Mouse (Mus musculus) gastrocnemius, postnatal 10 days (tissue): ENCODE measurements around the gene Dnhd1. TPM values are rescaled to one million over a fixed set of nuclear protein-coding genes. Genes with fewer than 3 reads are reported as not detected.

Experiments
- DNase-seq: peaks from one replicate; pipeline ENCODE4 v3.0.0; 2021; ENCODE audit warnings: mixed read lengths
- long read RNA-seq, 2 experiments: library from polyadenylated mRNA; stranded (forward); transcript quantifications; one replicate each; pipeline ENCODE4 v2.0.0; 2021
- total RNA-seq, 2 experiments: library from RNA; stranded (reverse); gene quantifications; 2 replicates each; pipeline ENCODE4 v1.2.3; 2021

The Dnhd1 gene
- total RNA-seq = under 1 TPM; 0.90 to 0.94 TPM
- long read RNA-seq, experiment 1, partial matches to known transcripts = 0 of 1 reads
- long read RNA-seq, experiment 1, other reads (novel, unspliced or antisense) = 1 of 1 reads
- long read RNA-seq, experiment 2 = 0 reads

DNA sequence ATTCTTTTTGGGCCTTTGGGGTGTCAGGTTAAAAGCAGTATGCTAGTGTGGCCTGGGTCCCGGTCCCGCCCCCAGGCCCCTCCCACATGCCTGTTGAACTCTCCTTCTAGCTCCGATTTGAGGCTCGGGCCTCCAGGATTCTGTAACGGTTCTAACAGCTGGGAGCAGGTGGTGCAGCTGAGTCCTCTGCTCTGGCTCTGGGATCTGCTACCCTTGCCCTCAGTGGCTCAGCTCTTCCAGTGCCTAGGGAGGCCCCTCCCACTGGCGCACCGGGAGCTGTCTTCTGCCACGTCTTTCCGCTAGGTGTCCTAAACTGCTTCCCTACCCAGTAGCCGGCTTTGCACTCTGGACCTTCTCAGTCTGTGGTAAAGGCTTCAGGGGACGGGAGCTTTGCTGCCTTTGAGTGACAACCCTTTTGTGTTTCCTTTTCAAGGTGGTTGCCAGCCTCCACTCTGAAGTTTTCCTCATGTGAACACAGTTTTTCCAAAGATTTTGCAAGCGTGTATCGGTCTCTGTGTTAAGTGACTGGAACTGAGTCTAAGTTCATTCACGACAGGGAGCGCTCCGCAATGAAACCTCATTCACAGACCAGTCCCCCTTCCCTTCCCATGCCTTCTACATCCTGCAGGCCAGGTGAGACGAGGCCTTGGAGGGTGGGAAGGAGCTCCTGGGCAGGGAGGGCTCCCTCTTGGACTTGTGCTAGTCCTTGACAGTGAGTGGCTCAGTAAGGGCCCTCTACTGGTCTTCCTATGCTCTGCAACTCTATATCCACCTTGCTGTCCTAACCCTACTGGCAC, at the start of gene Dnhd1:
Gene Dnhd1, plus strand, starts transcription at position 189 of the 797 bp plus-strand sequence.
- peak; percentile 70 for DNase-seq

- DNase-seq = peak; percentile 67
Measured at GRCm38 (mm10) chr7:105602860-105603623, 47.6 kb upstream of the Dnhd1 start.

DNA sequence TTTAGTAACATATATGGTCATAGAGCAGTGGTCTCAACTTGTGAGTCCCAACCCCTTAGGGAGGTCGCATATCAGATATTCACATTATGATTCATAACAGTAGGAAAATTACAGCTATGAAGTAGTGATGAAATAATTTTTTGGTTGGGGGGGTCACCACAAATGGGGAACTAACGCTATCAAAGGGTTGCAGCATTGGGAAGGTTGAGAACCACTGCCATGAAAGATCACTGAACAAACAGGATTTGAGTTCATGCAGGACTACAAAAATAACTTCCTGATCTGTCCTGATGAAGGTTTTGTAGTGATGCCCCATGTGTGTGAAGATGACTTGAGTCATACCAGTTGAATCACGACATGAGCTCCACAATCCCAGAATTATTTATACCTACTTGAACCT, 42.2 kb upstream of the Dnhd1 start:
- DNase-seq = no peak

- no peak for DNase-seq
Measured at GRCm38 (mm10) chr7:105611767-105612166, 38.9 kb upstream of the Dnhd1 start.

GRCm38 (mm10) chr7:105614400-105614799, 36.2 kb upstream of the Dnhd1 start:
- DNase-seq = no peak

DNA sequence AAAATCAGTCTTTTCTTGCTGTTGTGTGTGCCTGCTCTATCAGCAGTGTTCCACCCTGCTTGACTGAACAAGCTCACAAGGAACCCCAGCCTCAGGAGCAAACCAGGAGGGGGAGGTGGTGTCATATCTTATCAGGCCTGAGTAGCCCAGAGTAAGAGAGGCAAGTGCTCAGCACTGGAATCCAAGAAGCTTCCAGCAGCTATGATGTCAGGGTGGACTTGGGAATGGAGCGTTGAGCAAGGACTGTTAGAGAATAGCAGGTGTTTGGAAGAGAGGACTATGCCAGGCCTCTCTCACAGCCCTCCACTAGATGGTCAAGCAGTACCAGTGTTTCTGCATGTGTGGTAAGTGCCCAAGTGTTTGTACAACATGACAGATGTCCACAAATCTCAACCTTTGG, 34.9 kb upstream of the Dnhd1 start:
- DNase-seq = no peak

DNA sequence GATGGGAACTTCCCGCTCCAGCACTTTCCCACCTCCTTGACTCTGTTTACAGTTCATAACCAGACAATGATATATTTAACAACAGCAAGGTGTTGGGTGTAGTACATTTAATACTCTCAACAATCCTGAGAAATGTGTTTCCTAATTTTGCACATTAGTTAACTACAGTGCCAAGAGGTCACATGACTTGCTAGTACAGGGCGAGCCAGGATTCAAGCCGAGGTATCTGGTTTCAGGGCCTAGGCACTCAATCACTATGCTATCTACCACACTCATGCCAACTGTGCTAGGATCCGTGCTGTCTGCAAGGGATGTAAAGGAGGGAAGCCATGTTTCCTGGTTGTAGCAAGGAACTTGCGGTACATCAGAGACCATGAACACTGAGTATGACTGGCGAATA, 34.1 kb upstream of the Dnhd1 start:
- DNase-seq = no peak

DNA sequence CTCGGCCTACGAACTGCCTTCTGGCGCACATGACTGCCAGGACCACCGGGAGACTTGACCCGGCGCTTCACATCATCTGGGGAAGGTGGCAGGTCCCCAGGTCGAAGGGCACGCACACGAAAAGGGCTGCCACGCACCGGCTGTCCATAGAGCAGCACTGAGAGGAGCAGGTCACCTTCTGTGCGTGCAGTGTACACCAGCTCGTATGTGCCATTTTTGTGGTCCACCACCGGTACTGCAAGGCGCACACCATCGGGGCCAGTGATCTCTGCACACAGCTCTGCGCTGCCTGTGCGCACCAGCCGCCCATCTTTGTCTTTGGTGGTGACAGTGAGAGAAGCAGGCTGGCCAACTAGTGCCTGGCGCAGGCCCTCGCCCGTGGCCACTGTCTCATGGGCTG, 32.8 kb upstream of the Dnhd1 start:
- DNase-seq = no peak

DNA sequence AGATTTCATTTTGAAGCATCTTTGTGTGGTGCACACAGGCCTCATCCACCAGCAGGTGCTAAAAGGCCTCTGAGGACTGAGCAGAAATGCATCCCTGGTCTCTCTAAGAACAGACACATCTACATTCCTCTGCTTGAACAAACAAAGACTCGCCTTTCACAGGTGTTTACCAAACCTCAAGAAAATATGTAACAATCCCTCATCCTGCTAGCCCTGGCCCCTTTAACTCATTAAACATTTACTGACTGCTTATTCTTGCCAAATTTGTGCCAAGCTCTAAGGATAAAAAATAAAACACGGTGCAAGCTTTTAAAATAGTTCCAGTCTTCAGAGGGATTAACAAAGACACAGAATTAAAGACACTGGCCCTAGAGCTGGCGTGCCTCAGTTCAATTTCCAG, 30.9 kb upstream of the Dnhd1 start:
- no peak for DNase-seq

DNA sequence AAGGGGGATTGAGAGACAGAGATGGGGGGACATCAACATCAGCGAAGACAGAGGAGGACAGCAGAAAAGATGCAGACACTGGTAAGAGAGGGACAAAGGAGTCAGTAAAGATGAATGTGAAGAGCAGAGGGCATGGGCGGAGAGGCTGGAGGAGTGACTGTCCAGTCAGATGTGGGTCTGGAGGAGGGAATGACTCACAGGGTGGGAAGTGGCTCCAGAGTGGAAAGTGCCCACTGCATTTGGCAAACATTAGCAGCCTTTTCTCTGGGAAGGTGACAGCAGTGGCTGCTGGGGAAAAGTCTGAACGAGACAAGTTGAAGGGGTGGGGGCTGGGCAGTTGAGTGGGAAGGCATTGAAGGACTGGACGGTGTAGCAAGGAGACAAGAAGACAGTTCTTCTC, 29.6 kb upstream of the Dnhd1 start:
- DNase-seq = no peak

- DNase-seq = no peak
Measured at GRCm38 (mm10) chr7:105621646-105622292, 28.9 kb upstream of the Dnhd1 start.

GRCm38 (mm10) chr7:105625397-105625796, 25.2 kb upstream of the Dnhd1 start:
- DNase-seq = no peak

GRCm38 (mm10) chr7:105628633-105629032, 22.0 kb upstream of the Dnhd1 start:
- DNase-seq = peak; percentile 49

DNA sequence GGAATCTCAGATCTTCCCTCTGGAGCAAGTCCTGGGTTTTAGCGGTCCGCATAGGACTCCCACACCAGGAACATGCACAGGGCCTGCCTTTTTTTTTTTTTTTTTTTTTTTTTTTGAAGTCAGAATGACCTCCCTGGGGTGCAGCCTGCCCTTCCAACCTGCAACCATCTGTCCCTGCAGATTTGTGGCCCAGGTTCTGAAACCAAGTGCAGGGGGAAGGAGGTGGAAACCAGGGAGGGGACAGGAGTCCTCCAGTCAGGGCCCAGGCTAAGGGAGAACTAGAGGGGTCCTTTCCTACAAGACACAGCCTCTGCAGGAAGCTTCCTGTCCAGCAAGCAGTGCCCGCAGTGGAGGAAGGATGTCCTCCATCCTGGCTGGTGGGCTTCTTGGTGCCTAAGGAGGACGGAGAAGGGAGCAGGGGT, 18.1 kb upstream of the Dnhd1 start:
- DNase-seq = no peak

GRCm38 (mm10) chr7:105633127-105633800, 17.4 kb upstream of the Dnhd1 start, which contains the start of gene Trim3:
Gene Trim3 (minus strand): TSS chr7:105633571.
- DNase-seq = peak; percentile 95

DNA sequence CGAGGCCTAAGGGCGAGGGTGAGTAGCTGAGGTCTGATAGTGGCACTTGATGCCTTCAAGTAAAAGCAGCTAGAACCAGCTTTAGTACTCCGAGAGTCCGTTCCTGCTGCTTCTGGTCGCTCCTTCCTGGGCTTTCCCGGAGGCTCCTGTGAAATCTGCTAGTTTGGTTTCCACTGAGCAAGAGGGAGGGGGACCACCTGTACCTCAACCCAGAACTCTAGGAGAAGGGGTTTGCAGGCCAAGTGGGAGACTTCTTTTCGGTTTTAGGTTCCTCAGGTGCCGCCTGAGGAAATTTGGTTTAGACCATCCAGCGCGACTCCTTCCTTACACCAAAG, 16.9 kb upstream of the Dnhd1 start:
- DNase-seq = no peak

GRCm38 (mm10) chr7:105634272-105634920, 16.2 kb upstream of the Dnhd1 start:
- DNase-seq = no peak

GRCm38 (mm10) chr7:105635726-105636125, 14.9 kb upstream of the Dnhd1 start:
- DNase-seq = no peak

DNA sequence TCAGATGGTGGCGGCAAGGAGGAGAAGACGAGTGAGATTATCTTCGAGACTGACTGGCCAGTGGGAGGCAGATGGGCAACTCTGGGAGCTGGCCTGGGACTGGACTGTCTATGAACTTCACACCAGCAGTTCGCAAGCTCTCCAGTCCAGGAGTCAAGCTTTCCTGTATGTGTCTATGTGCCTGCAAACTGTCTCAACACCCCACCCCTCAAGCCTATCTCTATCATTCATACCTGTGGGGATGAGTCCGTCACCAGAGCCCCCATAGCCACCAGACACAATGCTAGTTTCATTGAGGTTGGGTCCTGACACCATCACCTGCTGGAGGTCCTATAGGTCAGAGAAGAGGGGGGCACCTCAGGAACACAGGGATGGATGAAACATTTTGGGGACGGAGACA, 11.9 kb upstream of the Dnhd1 start:
- DNase-seq = no peak

DNA sequence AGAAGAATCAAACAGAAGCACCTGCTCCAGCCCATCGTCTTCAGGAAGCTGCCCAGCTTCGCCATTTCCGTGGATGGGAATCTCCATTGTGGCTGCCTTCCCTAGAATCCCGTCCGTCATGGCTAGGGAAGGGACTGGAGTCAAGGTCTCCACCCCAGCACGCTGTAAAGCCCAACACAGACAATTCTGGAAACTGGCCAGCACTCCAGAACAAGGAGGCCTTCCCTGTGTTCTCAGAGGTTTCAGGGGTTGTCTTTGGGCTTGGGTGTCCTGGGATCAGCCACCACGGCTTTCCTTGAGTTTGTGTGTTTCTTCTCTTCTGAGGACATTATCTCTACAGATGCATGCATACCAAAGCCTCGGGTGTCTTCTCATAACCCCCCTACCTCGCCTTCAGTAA, 11.3 kb upstream of the Dnhd1 start:
- DNase-seq = peak; percentile 45

DNA sequence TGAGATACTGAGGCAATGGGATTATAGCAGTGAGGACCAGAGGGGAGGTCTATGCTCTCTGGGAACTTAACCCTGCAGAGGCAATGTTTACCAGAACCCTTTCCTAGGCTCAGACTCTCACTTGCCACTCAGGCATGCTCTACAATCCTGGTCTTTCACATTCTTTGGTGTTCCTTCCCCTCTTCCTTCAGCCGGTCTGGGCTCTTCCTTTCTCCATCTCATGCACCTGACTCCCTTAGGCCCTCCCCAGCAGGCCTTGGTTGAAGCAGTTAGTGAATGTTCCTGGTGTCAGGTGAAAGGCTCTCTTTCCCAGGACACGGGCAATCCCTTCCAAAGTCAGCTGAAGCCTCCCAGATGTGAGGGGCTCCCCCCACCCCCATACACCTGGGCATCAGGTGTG, 10.9 kb upstream of the Dnhd1 start, which contains the start of gene Timm10b:
Gene Timm10b, plus strand, starts transcription at position 301 of the 400 bp plus-strand sequence.
- DNase-seq = no peak
